Mouse (Mus musculus) CH12.LX (cell line): ENCODE measurements around the gene Cd320. TPM values are rescaled to one million over a fixed set of nuclear protein-coding genes. Genes with fewer than 3 reads are reported as not detected.

Experiments
- DNase-seq: peaks from one replicate; pipeline ENCODE4 v3.0.0-alpha.2; 2013; ENCODE audit errors: extremely low read depth
- H3K27ac ChIP-seq: 2 replicates; pipeline ENCODE4 v1.5.1; 2012; ENCODE audit warnings: low read depth, mild to moderate bottlenecking, control low read depth, moderate library complexity; ENCODE audit not compliant: insufficient read depth
- H3K27me3 ChIP-seq: replicated peaks from 2 replicates; pipeline ENCODE3; 2012; ENCODE audit warnings: inconsistent platforms
- H3K36me3 ChIP-seq, 2 experiments: replicated peaks in 1 of 2; 2 replicates each; pipeline versions ENCODE3 to v1.6.1; 2012; ENCODE audit warnings: inconsistent platforms in 1 of 2, low read length in 1 of 2, mild to moderate bottlenecking in 1 of 2, mixed read lengths in 1 of 2, moderate library complexity in 1 of 2; ENCODE audit not compliant: control insufficient read depth in 1 of 2, insufficient read depth in 1 of 2
- H3K4me1 ChIP-seq, 2 experiments: 2 replicates each; pipeline ENCODE4 v1.6.1; 2012; ENCODE audit warnings: inconsistent platforms in 1 of 2, moderate library complexity in 1 of 2; ENCODE audit not compliant: insufficient read depth in 2 of 2, control insufficient read depth in 1 of 2
- H3K4me2 ChIP-seq: 2 replicates; pipeline ENCODE4 v1.6.1; 2012; ENCODE audit warnings: low read depth, mild to moderate bottlenecking, control low read depth; ENCODE audit not compliant: poor library complexity, insufficient read depth, severe bottlenecking
- H3K4me3 ChIP-seq, 3 experiments: fragments of 150-350 bp in 1 of 3; sonication (generic) in 1 of 3; replicated peaks in 1 of 3; 2 replicates each; pipeline versions ENCODE3 to v1.5.1; 2011 to 2012; ENCODE audit warnings: low read depth in 2 of 3, low read length in 2 of 3, mild to moderate bottlenecking in 2 of 3, moderate library complexity in 2 of 3, control low read depth in 1 of 3, improper control_type of control experiment in 1 of 3, inconsistent platforms in 1 of 3, mixed read lengths in 1 of 3; ENCODE audit not compliant: poor library complexity in 1 of 3
- H3K79me2 ChIP-seq: replicated peaks from 2 replicates; pipeline ENCODE4 v1.6.1; 2012; ENCODE audit warnings: mild to moderate bottlenecking, moderate library complexity; ENCODE audit not compliant: control insufficient read depth, poor library complexity, insufficient read depth, severe bottlenecking; ENCODE audit errors: extremely low read depth
- H3K9ac ChIP-seq: 2 replicates; pipeline ENCODE4 v1.6.1; 2012; ENCODE audit warnings: low read depth, mild to moderate bottlenecking, control low read depth, moderate library complexity; ENCODE audit not compliant: insufficient read depth
- H3K9me3 ChIP-seq: replicated peaks from 2 replicates; pipeline ENCODE3; 2012; ENCODE audit warnings: low read length, inconsistent platforms, mixed read lengths
- BHLHE40 ChIP-seq: IDR thresholded peaks from 2 replicates; pipeline ENCODE4 v1.6.1; 2011; ENCODE audit warnings: mild to moderate bottlenecking, low read depth, low read length, improper control_type of control experiment
- ELF1 ChIP-seq: IDR thresholded peaks from 2 replicates; pipeline ENCODE4 v1.6.1; 2014; ENCODE audit warnings: low read depth, mild to moderate bottlenecking, inconsistent platforms, low read length, improper control_type of control experiment
- ETS1 ChIP-seq: conservative IDR thresholded peaks from 2 replicates; pipeline ENCODE4 v1.6.1; 2012; ENCODE audit warnings: low read depth, mild to moderate bottlenecking, inconsistent platforms, low read length, improper control_type of control experiment, moderate library complexity
- GABPA ChIP-seq: IDR thresholded peaks from 2 replicates; pipeline ENCODE4 v1.6.1; 2012; ENCODE audit warnings: low read depth, low read length, improper control_type of control experiment, inconsistent platforms; ENCODE audit not compliant: insufficient replicate concordance
- IRF4 ChIP-seq: IDR thresholded peaks from 2 replicates; pipeline ENCODE4 v1.6.1; 2014; ENCODE audit warnings: low read depth, mild to moderate bottlenecking, inconsistent platforms, low read length, improper control_type of control experiment
- JUN ChIP-seq: IDR thresholded peaks from 2 replicates; pipeline ENCODE4 v1.6.1; 2011; ENCODE audit warnings: low read depth, mild to moderate bottlenecking, low read length, improper control_type of control experiment, moderate library complexity; ENCODE audit not compliant: insufficient read depth
- JUND ChIP-seq: conservative IDR thresholded peaks from 2 replicates; pipeline ENCODE4 v1.6.1; 2011; ENCODE audit warnings: low read depth, low read length, improper control_type of control experiment
- KAT2A ChIP-seq: IDR thresholded peaks from 2 replicates; pipeline ENCODE4 v1.6.1; 2012; ENCODE audit warnings: low read length, improper control_type of control experiment, inconsistent platforms; ENCODE audit not compliant: insufficient replicate concordance
- MAX ChIP-seq: IDR thresholded peaks from 2 replicates; pipeline ENCODE4 v1.6.1; 2011; ENCODE audit warnings: low read length, improper control_type of control experiment
- MEF2A ChIP-seq: IDR thresholded peaks from 2 replicates; pipeline ENCODE4 v1.6.1; 2014; ENCODE audit warnings: low read depth, mild to moderate bottlenecking, inconsistent platforms, low read length, improper control_type of control experiment, borderline replicate concordance
- MXI1 ChIP-seq: IDR thresholded peaks from 2 replicates; pipeline ENCODE4 v1.6.1; 2011; ENCODE audit warnings: mild to moderate bottlenecking, low read depth, low read length, improper control_type of control experiment
- MYC ChIP-seq: IDR thresholded peaks from 2 replicates; pipeline ENCODE4 v1.6.1; 2011; ENCODE audit warnings: low read depth, mild to moderate bottlenecking, improper control_type of control experiment, low read length
- NELFE ChIP-seq: IDR thresholded peaks from 2 replicates; pipeline ENCODE4 v1.6.1; 2011; ENCODE audit warnings: low read depth, low read length, improper control_type of control experiment
- NRF1 ChIP-seq: IDR thresholded peaks from 2 replicates; pipeline ENCODE4 v1.6.1; 2014; ENCODE audit warnings: low read depth, mild to moderate bottlenecking, inconsistent platforms, low read length, improper control_type of control experiment, moderate library complexity
- PAX5 ChIP-seq: IDR thresholded peaks from 2 replicates; pipeline ENCODE4 v1.6.1; 2012; ENCODE audit warnings: low read length, inconsistent platforms, mixed read lengths
- RAD21 ChIP-seq: IDR thresholded peaks from 2 replicates; pipeline ENCODE4 v1.6.1; 2011; ENCODE audit warnings: low read depth, mild to moderate bottlenecking, low read length, improper control_type of control experiment, moderate library complexity
- SIN3A ChIP-seq: IDR thresholded peaks from 2 replicates; pipeline ENCODE4 v1.6.1; 2012; ENCODE audit warnings: low read length, improper control_type of control experiment, inconsistent platforms
- TBP ChIP-seq: conservative IDR thresholded peaks from 2 replicates; pipeline ENCODE4 v1.6.1; 2011; ENCODE audit warnings: low read depth, low read length, improper control_type of control experiment
- TCF12 ChIP-seq: IDR thresholded peaks from 2 replicates; pipeline ENCODE4 v1.6.1; 2014; ENCODE audit warnings: low read depth, mild to moderate bottlenecking, inconsistent platforms, low read length, improper control_type of control experiment
- USF1 ChIP-seq: IDR thresholded peaks from 2 replicates; pipeline ENCODE4 v1.6.1; 2014; ENCODE audit warnings: low read depth, mild to moderate bottlenecking, inconsistent platforms, low read length, improper control_type of control experiment
- USF2 ChIP-seq: conservative IDR thresholded peaks from 2 replicates; pipeline ENCODE4 v1.6.1; 2011; ENCODE audit warnings: low read depth, low read length, improper control_type of control experiment
- ZMIZ1 ChIP-seq: IDR thresholded peaks from 2 replicates; pipeline ENCODE4 v1.6.1; 2012; ENCODE audit warnings: low read depth, mild to moderate bottlenecking, inconsistent platforms, low read length, improper control_type of control experiment
- ZNF384 ChIP-seq: IDR thresholded peaks from 2 replicates; pipeline ENCODE4 v1.6.1; 2012; ENCODE audit warnings: low read depth, low read length, improper control_type of control experiment, inconsistent platforms
- dilution Hi-C: fragments of 300-500 bp; cut with MboI; formaldehyde crosslinking; loops from 2 replicates; pipeline ENCODE4 v1.14.3; 2020; ENCODE audit warnings: low sequenced_read_pairs; ENCODE audit not compliant: extremely low pct_unique_long_range_greater_than_20kb, extremely low pct_ligation_motif_present
- in situ Hi-C: fragments of 300-500 bp; cut with MboI; formaldehyde crosslinking; loops from 3 replicates; pipeline ENCODE4 v1.14.3; 2019; ENCODE audit warnings: low sequenced_read_pairs, low pct_ligation_motif_present, low pct_unique_long_range_greater_than_20kb, mixed read lengths
- polyA plus RNA-seq: library from polyadenylated mRNA; unstranded; fragments of >175 nt; gene quantifications from 2 replicates; pipeline ENCODE4 v1.2.1, GENCODE M21; 2012; ENCODE audit warnings: low read depth; ENCODE audit not compliant: insufficient read length
- total RNA-seq, 2 experiments: library from RNA; depleted of rRNA; stranded (reverse); fragments of 300-350 nt in 1 of 2; fragments of >200 nt in 1 of 2; gene quantifications; 2 replicates each; pipeline ENCODE4 v1.2.3; 2012 to 2014

Cd320 gene
- total and polyA plus RNA-seq, 3 experiments = 50.9 to 67.1 (median 53.7) TPM

DNA sequence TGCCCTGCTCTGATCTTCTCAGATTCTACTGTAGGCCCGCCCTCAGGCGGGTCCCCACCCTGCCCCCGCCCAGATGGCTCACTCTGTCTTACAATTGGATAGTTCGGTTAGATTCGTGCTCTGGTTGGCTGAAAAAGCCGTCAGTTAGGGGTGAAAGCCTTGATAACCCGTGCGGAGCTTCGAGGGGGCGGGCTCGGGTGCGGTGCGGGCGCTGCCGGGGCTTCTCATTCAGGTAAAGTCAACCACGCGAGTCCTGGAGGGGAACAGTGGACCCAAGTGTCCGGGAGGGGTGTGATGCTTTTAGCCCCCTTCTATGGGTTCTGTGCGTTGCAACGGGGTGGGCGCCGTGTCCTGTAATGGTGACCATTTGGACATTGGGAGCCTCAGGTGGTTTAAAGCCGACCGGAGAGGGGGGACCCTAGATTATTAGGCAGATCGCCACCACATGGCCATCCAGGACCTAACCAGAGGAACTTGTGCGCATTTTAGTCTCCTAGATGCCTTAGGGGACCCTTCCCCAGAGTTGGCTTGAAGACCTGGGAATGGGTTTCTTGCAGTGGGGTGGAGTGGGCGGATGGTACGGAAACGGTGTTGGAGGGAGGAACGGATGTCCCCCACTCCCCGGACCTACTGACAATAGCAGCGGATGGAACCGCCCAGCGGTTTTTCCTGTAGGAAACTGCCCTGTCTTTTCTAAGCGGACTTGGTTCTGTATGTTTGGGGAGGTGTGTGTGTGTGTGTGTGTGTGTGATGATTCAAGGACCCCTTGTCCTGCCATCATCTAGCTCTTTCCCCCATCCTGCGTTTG lies 32.4 kb upstream of the Cd320 start, which contains the start of gene Kank3 (continued):
- TF ChIP-seq GABPA (no peak), TBP (peak; percentile 84)

DNA sequence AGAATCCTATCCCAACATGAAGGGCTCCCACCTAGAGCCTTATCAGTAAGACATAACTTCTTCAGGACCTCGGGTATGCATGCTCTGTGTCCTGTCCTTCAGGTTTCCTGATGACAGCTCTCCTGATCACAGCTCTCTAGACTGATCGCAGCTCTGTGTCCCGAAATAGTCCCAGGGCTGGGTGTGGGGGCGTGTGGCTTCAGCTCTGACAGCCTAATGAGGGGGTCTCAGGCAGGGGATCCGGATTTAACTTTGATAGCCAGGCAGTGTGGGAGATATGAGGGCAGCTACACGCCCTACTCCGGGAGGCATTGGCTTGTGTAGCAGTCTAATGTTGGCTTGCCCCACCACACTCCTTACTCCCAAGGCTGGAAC lies 31.8 kb upstream of the Cd320 start:
- Histone ChIP-seq H3K4me1 (peaks cover 10 to 19% of the 10 kb centered on the region in 2 experiments), H3K27ac (no peak overlapping the region), H3K36me3 (peaks cover 0 to 9% of the 10 kb centered on the region in 2 experiments), H3K79me2 (no peaks in the 10 kb centered on the region), H3K9me3 (no peaks in the 10 kb centered on the region), H3K4me2 (peak overlapping the region; percentile 53; the same call in 1 of the 2 replicates), H3K4me3 (no peak overlapping the region), H3K27me3 (peaks cover 7% of the 10 kb centered on the region), H3K9ac (no peak overlapping the region)
- in situ Hi-C loops = no loop called here
- no peak for TF ChIP-seq KAT2A
- TF ChIP-seq ETS1 = no peak
- no peak for TF ChIP-seq TCF12
- TF ChIP-seq MEF2A = no peak
- no peak for TF ChIP-seq MYC
- no peak for TF ChIP-seq JUND
- no peak for TF ChIP-seq JUN
- no peak for TF ChIP-seq ZNF384
- no peak for TF ChIP-seq NELFE
- DNase-seq = no peak
- dilution Hi-C loops = no loop called here

DNA sequence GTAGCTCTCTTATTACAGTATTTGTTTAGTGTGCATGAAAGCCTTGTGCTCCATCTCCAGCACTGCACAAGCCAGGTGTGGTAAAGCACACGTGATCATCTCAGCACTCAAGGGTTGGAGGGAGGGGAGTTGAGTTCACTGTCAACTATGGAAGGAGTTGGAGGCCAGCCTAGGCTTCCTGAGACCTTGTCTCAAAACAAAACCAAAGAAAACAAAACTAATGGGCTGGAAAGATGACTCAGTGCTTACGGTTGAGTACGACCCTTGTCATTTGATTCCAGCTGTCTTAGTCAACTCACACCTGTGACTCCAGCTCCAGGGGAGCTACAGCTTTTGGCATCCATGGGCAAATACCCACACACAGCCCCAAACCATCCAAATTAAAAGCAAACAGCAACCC lies 30.4 kb upstream of the Cd320 start:
- in situ Hi-C loops = no loop called here
- Histone ChIP-seq H3K36me3 (peaks cover 0 to 19% of the 10 kb centered on the region in 2 experiments), H3K79me2 (no peaks in the 10 kb centered on the region), H3K4me2 (peak overlapping the region; percentile 90), H3K9me3 (no peaks in the 10 kb centered on the region), H3K4me1 (peaks cover 10 to 19% of the 10 kb centered on the region in 2 experiments), H3K27ac (no peak overlapping the region), H3K4me3 (no peak overlapping the region), H3K9ac (peak overlapping the region; percentile 19; the same call in 1 of the 2 replicates), H3K27me3 (no peaks in the 10 kb centered on the region)
- peak; percentile 49 for DNase-seq
- dilution Hi-C loops = no loop called here
- TF ChIP-seq USF2 = peak; percentile 61
- TF ChIP-seq TBP = no peak
- TF ChIP-seq MXI1 = no peak
- TF ChIP-seq ETS1 = peak; percentile 11; the same call in 1 of the 2 replicates
- no peak for TF ChIP-seq NRF1
- no peak for TF ChIP-seq PAX5
- TF ChIP-seq BHLHE40 = peak; percentile 77
- TF ChIP-seq MYC = no peak
- TF ChIP-seq IRF4 = peak; percentile 55; the same call in 1 of the 2 replicates
- TF ChIP-seq JUND = no peak
- no peak for TF ChIP-seq ZMIZ1
- no peak for TF ChIP-seq RAD21
- peak; percentile 71 for TF ChIP-seq USF1
- no peak for TF ChIP-seq SIN3A
- TF ChIP-seq TCF12 = peak; percentile 26; the same call in 1 of the 2 replicates
- peak; percentile 72 for TF ChIP-seq MAX
- TF ChIP-seq ELF1 = no peak
